Mouse (Mus musculus): ENCODE data around the gene Dok5.

DNA sequence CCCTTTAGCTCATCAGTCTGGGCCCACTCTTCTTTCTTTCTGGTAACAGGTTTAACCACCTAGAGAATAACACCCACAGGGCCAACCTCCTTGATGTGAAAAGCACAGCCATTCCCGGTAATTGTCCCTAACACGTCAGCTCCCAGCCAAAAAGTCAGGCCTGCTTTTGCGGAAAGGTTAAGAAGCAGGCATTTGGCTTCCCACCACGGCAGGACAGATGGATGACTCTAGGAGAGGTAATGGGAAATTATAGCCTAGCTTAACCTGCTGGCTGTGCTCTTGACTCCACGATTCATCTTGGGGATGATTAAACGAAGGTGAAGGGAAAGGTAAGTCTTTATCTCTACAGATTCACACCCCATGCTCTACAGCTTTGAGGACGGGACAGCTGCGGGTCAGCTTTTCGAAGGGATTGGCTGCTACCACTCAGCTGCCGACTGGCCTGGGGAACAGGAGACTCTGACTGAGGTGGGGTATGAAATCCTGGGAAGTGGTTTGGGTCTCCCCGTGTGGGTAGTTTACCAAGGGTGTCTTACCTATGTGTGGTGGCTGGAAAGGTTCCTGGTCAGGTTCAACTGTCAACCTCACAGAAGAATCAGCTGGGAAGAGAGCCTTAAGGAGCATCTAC lies 18.8 kb upstream of the Dok5 start:
- TF ChIP-seq CTCF (IDR thresholded peaks at IDR 0.05; ENCODE audit: control insufficient read depth, insufficient read depth, insufficient replicate concordance, low read depth, low read length) (no peak), POLR2A (IDR thresholded peaks at IDR 0.05; ENCODE audit: control insufficient read depth, low read depth, low read length) (no peak)
